Mouse (Mus musculus) limb, embryonic 10.5 days (tissue): Measurements from ENCODE around the gene Sp2. TPM values are rescaled to one million over a fixed set of nuclear protein-coding genes. Genes with fewer than 3 reads are reported as not detected.

ENCODE experiments used
- DNase-seq: peaks from one replicate; pipeline ENCODE4 v3.0.0-alpha.2; 2017; ENCODE audit warnings: low spot score
- H3K27ac ChIP-seq: fragments of 300-500 bp; sonication (generic); 2 replicates; pipeline ENCODE4 v1.5.1; 2016; ENCODE audit warnings: mild to moderate bottlenecking
- H3K27me3 ChIP-seq: fragments of 300-500 bp; sonication (generic); 2 replicates; pipeline ENCODE4 v1.6.1; 2016; ENCODE audit warnings: low read depth, mild to moderate bottlenecking; ENCODE audit not compliant: poor library complexity, severe bottlenecking
- H3K36me3 ChIP-seq: fragments of 300-500 bp; sonication (generic); 2 replicates; pipeline ENCODE4 v1.6.1; 2016; ENCODE audit warnings: mild to moderate bottlenecking, moderate library complexity
- H3K4me1 ChIP-seq: fragments of 300-500 bp; sonication (generic); 2 replicates; pipeline ENCODE4 v1.6.1; 2016
- H3K4me3 ChIP-seq: fragments of 300-500 bp; sonication (generic); 2 replicates; pipeline ENCODE4 v1.5.1; 2016; ENCODE audit warnings: mild to moderate bottlenecking, moderate library complexity
- H3K9me3 ChIP-seq: fragments of 300-500 bp; sonication (generic); replicated peaks from 2 replicates; pipeline ENCODE4 v1.6.1; 2016; ENCODE audit warnings: mild to moderate bottlenecking
- WGBS: fragments of 180-500 bp; shearing (Covaris S2); methylation state at CpG from one replicate; pipeline ENCODE4 v1.1.7; 2016; 5-methylcytosine and 5-hydroxymethylcytosine counted together
- polyA plus RNA-seq: library from polyadenylated mRNA; unstranded; fragments of >200 nt; fragmentation: Nextera tagmentation; extraction: Ambion mirVana; gene quantifications from 2 replicates; pipeline ENCODE4 v1.2.1, GENCODE M21; 2016

Sp2 gene
- polyA plus RNA-seq, 1 experiment from 2014 or later = 28.1 TPM

GRCm38 (mm10) chr11:96975511-96976378 is 7.0 kb downstream of the Sp2 start:
- H3K9me3 ChIP-seq = no peaks in the 10 kb centered on the region
- no peak overlapping the region for H3K27ac ChIP-seq
- no peak for DNase-seq
- peak overlapping the region; percentile 81 for H3K4me3 ChIP-seq
- peaks cover 28% of the 10 kb centered on the region for H3K4me1 ChIP-seq
- peaks cover 5% of the 10 kb centered on the region; the same call in 1 of the 2 replicates for H3K36me3 ChIP-seq
- H3K27me3 ChIP-seq = no peaks in the 10 kb centered on the region
- 92% methylated on average over 10 of the region's 10 CpGs for WGBS

GRCm38 (mm10) chr11:96974813-96975212 is 7.9 kb downstream of the Sp2 start:
- Histone ChIP-seq H3K4me3 (no peak overlapping the region), H3K27me3 (no peaks in the 10 kb centered on the region), H3K9me3 (no peaks in the 10 kb centered on the region), H3K36me3 (peaks cover 5% of the 10 kb centered on the region; the same call in 1 of the 2 replicates), H3K4me1 (peaks cover 33% of the 10 kb centered on the region), H3K27ac (no peak overlapping the region)
- no peak for DNase-seq
- 88% methylated on average over 5 of the region's 5 CpGs for WGBS

DNA sequence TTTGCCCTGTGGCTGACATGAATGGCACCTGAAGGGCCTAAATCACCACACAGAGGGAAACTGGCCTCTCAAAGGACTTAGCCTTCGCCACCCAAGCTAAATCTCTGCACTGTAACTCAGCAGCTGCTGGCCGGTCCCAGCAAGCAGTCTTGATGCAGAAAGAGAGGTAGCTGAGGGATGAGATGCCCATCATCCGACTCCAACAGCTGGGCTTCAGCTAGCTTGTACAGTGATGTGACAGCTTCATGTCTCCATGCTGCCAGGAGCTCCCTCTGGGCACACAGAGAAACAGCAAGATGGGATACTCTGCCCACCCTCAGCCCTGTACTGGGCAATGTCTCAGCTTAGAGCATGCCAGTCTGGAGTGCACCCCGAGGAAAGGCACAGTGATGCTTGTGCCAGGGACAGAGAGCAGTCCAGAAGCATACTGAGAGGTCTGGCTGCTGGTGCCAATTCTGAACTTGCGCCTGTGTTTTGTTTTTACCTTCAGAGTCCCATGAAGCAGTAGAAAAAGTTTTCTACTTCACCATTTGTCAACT is 9.3 kb downstream of the Sp2 start:
- Histone ChIP-seq H3K27ac (no peak overlapping the region), H3K4me3 (no peak overlapping the region), H3K4me1 (peaks cover 39% of the 10 kb centered on the region), H3K9me3 (no peaks in the 10 kb centered on the region), H3K27me3 (no peaks in the 10 kb centered on the region), H3K36me3 (peaks cover 5% of the 10 kb centered on the region; the same call in 1 of the 2 replicates)
- 82% methylated on average over 5 of the region's 5 CpGs for WGBS
- DNase-seq = no peak

DNA sequence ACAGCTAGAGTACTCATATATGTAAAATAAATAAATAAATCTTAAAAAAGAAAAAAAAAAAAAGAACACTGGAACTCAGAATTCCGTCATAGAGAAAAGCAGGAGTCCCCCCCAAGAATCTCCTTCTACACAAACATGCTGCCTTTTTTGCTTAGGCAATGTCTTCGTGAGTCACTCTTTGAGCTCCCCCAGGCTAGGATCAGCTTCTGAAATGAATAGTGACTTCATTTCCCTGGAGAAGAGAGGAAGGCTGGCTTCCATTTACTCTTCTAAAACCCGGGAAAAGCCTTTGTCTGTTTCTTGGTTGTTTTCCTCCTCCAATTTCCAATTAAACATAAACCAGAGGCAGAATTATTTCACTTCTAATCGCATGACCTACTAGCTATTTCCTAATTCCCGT is 9.9 kb downstream of the Sp2 start:
- H3K4me1 ChIP-seq = peaks cover 35% of the 10 kb centered on the region
- no peak for DNase-seq
- H3K36me3 ChIP-seq = peaks cover 5% of the 10 kb centered on the region; the same call in 1 of the 2 replicates
- no peak overlapping the region for H3K4me3 ChIP-seq
- 88% methylated on average over 5 of the region's 5 CpGs for WGBS
- H3K27ac ChIP-seq = no peak overlapping the region
- H3K9me3 ChIP-seq = no peaks in the 10 kb centered on the region
- H3K27me3 ChIP-seq = no peaks in the 10 kb centered on the region

- Histone ChIP-seq H3K4me1 (peaks cover 24% of the 10 kb centered on the region), H3K9me3 (no peaks in the 10 kb centered on the region), H3K27ac (no peak overlapping the region), H3K4me3 (no peak overlapping the region), H3K36me3 (peaks cover 5% of the 10 kb centered on the region; the same call in 1 of the 2 replicates), H3K27me3 (no peaks in the 10 kb centered on the region)
- no peak for DNase-seq
- WGBS = 61% methylated on average over 3 of the region's 3 CpGs
These were observed 12.4 kb downstream of the Sp2 start for GRCm38 (mm10) chr11:96970341-96970740.

GRCm38 (mm10) chr11:96969746-96970145 is 13.0 kb downstream of the Sp2 start:
- peak overlapping the region; percentile 42; the same call in 1 of the 2 replicates for H3K27ac ChIP-seq
- no peaks in the 10 kb centered on the region for H3K9me3 ChIP-seq
- peaks cover 5% of the 10 kb centered on the region; the same call in 1 of the 2 replicates for H3K36me3 ChIP-seq
- no peaks in the 10 kb centered on the region for H3K27me3 ChIP-seq
- peaks cover 24% of the 10 kb centered on the region for H3K4me1 ChIP-seq
- DNase-seq = no peak
- no peak overlapping the region for H3K4me3 ChIP-seq
- WGBS = 85% methylated on average over 1 of the region's 1 CpGs

DNA sequence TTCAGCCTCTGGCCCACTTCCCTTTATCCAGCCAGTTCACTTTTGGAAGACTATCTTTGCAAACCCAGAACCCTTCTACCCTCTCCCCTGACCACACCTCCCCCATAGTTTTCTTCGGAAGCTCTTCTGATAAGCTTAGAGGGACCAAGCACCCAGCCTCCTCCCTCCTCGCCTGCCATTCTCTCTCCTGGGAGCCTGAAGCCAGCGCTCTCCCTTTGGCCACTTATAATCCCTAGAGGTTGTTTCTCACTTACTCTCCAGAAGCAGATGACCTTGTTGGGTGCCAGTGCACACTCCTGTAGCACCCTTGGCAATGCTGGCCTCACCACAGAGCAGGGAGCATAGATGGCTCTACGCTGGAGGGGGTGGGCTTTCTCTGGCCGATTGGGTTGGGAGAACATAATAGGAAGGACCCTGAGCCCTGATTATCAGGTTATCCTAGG is 13.5 kb downstream of the Sp2 start:
- 76% methylated on average over 5 of the region's 5 CpGs for WGBS
- Histone ChIP-seq H3K9me3 (no peaks in the 10 kb centered on the region), H3K27me3 (no peaks in the 10 kb centered on the region), H3K4me1 (peaks cover 24% of the 10 kb centered on the region), H3K36me3 (peaks cover 5% of the 10 kb centered on the region; the same call in 1 of the 2 replicates), H3K4me3 (no peak overlapping the region), H3K27ac (no peak overlapping the region; the same call in 1 of the 2 replicates)
- no peak for DNase-seq

- Histone ChIP-seq H3K4me1 (peaks cover 24% of the 10 kb centered on the region), H3K27ac (no peak overlapping the region), H3K4me3 (no peak overlapping the region), H3K27me3 (no peaks in the 10 kb centered on the region), H3K9me3 (no peaks in the 10 kb centered on the region), H3K36me3 (peaks cover 5% of the 10 kb centered on the region; the same call in 1 of the 2 replicates)
- no peak for DNase-seq
- 69% methylated on average over 6 of the region's 6 CpGs for WGBS
These were observed 14.3 kb downstream of the Sp2 start for GRCm38 (mm10) chr11:96968476-96968875.

DNA sequence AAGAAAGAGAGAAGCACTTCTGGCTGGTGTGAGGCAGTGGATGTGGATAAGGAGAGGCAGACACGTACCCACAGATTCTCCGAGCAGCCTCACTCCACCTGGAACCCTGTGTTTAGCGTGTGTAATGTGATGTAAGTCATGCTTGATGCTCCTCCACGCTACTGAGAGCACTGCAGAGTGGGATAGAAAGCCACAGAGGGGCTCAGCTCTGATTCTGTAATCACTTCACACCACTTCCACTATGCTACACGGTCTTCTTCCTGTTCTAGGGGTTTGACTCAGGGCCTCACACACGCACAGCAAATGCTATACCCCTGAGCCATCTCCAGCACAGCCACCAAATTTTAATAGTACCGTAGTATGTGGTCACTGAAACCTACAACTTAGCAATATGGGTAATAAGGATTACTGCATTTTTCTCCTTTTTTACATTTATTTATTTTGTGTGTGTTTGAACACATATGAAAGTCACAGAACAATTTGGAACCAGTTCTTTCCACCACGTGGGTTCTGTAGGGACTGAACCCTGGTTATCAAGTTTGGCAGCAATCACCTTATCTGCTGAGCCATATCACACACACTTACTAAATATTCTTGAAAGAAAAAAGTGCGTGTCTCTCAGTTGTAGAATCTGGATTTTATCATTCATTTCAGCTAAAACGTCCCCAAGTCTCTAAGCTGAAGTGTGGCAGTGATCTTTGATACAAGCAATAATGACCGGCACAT is 15.1 kb downstream of the Sp2 start:
- Histone ChIP-seq H3K36me3 (peaks cover 9% of the 10 kb centered on the region), H3K4me3 (no peak overlapping the region), H3K4me1 (peaks cover 24% of the 10 kb centered on the region), H3K9me3 (no peaks in the 10 kb centered on the region), H3K27ac (no peak overlapping the region), H3K27me3 (no peaks in the 10 kb centered on the region)
- whole genome bisulfite sequencing = 86% methylated on average over 11 of the region's 11 CpGs
- no peak for DNase-seq

DNA sequence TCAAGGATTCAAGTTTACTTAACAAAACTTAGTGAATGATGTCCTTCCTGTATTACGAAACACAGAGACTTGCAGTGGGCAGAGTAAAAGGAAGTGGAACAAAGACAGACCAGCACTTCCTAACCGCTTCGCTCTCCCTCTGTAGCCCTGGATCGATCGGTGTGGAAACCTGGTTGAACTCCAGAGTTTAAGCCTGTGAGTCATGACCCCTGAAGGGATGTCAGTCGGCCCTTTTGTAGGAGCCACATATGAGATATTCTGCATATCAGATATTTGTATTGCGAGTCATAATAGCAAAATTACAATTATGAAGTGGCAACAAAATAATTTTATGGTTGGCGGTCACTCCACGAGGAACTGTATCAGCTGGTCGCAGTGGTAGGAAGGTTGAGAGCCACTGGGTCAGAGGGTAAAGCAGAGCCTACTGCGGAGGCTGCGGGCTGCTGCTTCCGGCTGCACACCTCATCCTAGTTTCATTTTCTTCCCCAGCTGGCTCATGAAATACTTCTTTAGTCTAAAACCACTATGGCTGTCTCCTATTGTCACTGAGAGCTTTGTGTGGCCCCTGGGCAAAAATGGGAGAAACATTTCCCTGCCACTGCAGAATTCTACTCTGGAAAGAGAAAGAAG is 15.7 kb downstream of the Sp2 start:
- Histone ChIP-seq H3K9me3 (no peaks in the 10 kb centered on the region), H3K27me3 (no peaks in the 10 kb centered on the region), H3K36me3 (peaks cover 15% of the 10 kb centered on the region), H3K27ac (no peak overlapping the region), H3K4me1 (peaks cover 19% of the 10 kb centered on the region), H3K4me3 (no peak overlapping the region)
- DNase-seq = no peak
- WGBS = 93% methylated on average over 13 of the region's 13 CpGs

DNA sequence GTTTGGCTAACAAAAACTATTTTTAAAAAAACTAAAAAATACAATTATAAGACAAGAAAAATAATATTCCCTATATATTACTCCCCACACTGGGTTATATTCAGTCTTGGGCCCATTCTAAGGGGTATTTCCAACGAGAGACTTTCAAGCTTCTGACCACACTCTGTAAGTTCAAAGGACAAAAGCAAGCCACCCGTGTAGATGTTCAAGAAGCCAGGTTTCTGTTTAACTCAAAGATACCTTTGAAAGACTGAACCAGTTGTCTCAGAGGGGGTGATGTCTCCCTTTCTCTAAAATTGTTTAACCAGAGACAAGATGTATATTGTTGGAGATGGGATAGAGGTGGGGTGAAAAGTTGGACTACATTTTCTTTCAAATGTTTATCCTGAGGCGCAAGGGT is 16.6 kb downstream of the Sp2 start:
- peaks cover 19% of the 10 kb centered on the region for H3K4me1 ChIP-seq
- no peaks in the 10 kb centered on the region for H3K27me3 ChIP-seq
- no peak overlapping the region for H3K4me3 ChIP-seq
- DNase-seq = no peak
- no peak overlapping the region for H3K27ac ChIP-seq
- 89% methylated on average over 3 of the region's 3 CpGs for WGBS
- H3K36me3 ChIP-seq = peaks cover 24% of the 10 kb centered on the region
- H3K9me3 ChIP-seq = no peaks in the 10 kb centered on the region

DNA sequence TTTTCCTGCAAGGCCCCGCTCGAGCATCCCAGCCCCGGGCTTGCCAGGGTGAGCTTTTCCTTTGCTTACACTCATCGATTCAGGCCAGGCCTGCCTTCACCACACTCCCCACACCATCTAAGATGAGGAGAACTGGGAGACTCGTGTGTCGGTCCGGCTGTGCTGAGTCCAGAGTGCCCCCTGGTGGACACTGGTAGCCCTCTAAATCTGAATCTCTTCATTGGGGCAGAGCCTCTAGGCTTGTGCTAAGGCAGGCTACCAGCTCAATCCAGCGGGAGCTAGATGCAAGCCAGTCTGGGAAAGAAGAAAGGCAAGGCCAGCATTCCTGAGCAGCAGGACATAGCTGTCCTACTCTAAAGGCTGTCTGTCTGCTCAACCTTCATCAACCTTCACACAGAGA is 19.2 kb downstream of the Sp2 start:
- H3K27me3 ChIP-seq = no peaks in the 10 kb centered on the region
- no peak overlapping the region for H3K4me3 ChIP-seq
- DNase-seq = peak; percentile 88
- H3K9me3 ChIP-seq = no peaks in the 10 kb centered on the region
- 26% methylated on average over 8 of the region's 8 CpGs for WGBS
- H3K27ac ChIP-seq = no peak overlapping the region
- peaks cover 50% of the 10 kb centered on the region for H3K36me3 ChIP-seq
- H3K4me1 ChIP-seq = peaks cover 4% of the 10 kb centered on the region
